Mouse (Mus musculus): ENCODE results near the gene Xcl1.

DNA sequence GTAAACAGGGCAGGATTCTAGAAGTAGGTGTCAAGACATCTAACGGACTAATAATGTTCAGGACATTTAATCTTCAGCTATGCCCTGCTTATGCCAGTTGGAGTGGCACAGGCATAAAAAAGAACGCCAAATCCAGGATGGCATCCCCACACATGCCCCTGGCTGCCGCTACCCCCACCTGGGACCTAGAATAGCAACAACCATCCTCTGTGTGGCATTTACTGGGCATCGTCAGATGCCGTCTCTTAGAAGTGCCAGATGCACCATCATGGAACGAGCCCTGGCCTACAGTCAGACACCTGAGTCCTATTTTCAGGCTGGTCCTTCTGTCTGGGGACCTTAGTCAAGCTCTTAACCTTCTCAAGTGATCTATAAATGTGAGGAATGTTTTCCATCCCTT is 34.6 kb downstream of the Xcl1 start:
- TF ChIP-seq CTCF (IDR thresholded peaks at IDR 0.05; ENCODE audit: low read depth) (no peak), EP300 (IDR thresholded peaks at IDR 0.05; ENCODE audit: low read depth) (no peak)

All from liver, embryonic 14.5 days (tissue).